Mouse (Mus musculus): ENCODE results near the gene Tmbim6. TPM values are rescaled to one million over a fixed set of nuclear protein-coding genes. Genes with fewer than 3 reads are reported as not detected.

Gene Tmbim6
- polyA plus RNA-seq, 1 experiment from 2014 or later, result 271 TPM

DNA sequence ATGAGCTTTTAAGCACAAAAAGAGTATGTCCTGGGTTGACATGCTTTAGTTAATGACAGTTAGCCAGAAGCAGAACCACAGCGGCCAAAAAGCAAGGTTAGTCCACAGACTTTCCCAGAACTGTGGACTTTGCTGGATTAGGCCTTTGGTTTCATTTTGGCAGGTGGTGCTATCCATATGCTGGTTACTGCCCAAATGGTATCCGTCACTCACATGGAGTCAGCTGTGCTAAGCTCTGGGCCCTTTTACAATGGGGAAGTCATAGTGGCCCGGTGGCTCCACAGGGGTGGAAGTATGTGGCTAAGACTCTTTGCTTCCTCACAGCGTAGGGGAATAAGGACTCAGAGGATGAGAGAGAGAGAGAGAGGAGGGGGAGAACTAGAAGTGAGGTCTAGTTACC lies 4.7 kb upstream of the Tmbim6 start:
- Histone ChIP-seq H3K4me1 (peaks cover 3% of the 10 kb centered on the region; the same call in 1 of the 2 replicates), H3K36me3 (no peaks in the 10 kb centered on the region), H3K9ac (no peak overlapping the region), H3K4me3 (no peak overlapping the region), H3K4me2 (replicated peaks) (no peak overlapping the region), H3K9me3 (replicated peaks) (no peaks in the 10 kb centered on the region), H3K27me3 (no peaks in the 10 kb centered on the region), H3K27ac (no peak overlapping the region)
- 64% methylated on average over 4 of the region's 4 CpGs for WGBS
- ATAC-seq (ENCODE audit: low FRiP score), result no peak

DNA sequence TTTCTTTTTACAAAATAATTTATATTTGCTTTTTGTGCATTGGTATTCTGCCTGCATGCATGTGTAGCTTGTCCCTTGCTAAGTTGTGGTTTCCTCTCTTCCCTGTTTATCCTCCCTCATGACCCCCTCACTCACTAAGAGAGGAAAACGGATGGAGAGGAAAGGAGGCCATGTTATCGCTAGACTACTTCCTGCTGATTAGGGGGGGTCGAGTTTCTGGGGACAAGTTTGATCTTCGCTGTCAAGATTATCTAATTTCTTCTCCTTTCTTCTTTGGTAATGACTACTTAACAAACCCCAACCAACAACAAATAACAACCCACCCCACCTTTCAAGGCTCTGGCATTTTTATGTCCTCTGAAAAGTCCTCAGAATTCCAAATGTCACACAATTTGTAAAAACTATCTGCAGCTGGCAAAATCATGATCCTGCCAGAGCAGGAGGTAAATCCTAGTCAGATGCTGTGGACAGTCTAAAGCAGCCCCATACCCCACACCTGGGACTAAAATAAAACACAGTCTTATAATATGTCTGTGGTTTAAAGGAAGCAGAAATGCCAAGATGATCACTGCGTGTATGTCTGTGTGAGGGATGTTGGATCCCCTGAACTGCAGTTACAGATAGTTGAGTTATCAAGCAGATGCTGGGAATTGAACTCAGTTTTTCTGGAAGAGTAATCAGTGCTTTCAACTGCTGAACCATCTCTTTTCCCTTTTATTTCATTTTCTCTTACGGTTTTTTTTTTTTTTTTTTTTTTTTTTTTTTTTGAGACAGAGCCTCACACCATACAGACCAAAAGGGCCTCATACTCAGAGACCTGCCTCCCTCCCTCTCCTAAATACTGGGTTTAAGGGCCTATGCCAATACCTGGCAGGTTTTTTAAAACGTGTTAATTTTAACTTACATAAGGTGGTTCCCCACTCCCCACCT lies 1.9 kb upstream of the Tmbim6 start:
- no peak for ATAC-seq (ENCODE audit: low FRiP score)
- Histone ChIP-seq H3K9me3 (replicated peaks) (no peaks in the 10 kb centered on the region), H3K27ac (no peak overlapping the region), H3K4me1 (peaks cover 24% of the 10 kb centered on the region), H3K4me3 (no peak overlapping the region), H3K9ac (no peak overlapping the region), H3K27me3 (no peaks in the 10 kb centered on the region), H3K36me3 (no peaks in the 10 kb centered on the region), H3K4me2 (replicated peaks) (no peak overlapping the region)
- WGBS, result 73% methylated on average over 7 of the region's 7 CpGs

DNA sequence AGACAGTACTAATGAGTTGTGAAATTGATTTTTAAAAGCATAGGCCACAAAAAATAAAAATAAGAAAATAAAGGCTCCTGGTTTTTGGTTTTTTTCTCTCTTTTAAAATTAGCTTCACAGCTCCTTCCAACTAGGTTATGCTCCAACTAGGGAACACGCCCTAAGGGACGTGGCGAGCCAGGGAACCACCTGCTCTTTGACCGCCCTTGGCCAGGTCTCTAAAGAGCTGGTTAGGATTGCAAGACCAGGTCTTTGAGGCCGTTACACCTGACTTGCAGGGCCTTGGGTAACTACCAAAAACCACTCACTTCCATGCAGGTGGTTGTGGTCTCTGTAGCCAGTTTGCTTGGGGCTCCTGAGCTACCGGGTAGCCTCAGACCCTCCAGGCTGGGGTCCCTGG lies 707 bp upstream of the Tmbim6 start:
- WGBS, result 84% methylated on average over 6 of the region's 6 CpGs

DNA sequence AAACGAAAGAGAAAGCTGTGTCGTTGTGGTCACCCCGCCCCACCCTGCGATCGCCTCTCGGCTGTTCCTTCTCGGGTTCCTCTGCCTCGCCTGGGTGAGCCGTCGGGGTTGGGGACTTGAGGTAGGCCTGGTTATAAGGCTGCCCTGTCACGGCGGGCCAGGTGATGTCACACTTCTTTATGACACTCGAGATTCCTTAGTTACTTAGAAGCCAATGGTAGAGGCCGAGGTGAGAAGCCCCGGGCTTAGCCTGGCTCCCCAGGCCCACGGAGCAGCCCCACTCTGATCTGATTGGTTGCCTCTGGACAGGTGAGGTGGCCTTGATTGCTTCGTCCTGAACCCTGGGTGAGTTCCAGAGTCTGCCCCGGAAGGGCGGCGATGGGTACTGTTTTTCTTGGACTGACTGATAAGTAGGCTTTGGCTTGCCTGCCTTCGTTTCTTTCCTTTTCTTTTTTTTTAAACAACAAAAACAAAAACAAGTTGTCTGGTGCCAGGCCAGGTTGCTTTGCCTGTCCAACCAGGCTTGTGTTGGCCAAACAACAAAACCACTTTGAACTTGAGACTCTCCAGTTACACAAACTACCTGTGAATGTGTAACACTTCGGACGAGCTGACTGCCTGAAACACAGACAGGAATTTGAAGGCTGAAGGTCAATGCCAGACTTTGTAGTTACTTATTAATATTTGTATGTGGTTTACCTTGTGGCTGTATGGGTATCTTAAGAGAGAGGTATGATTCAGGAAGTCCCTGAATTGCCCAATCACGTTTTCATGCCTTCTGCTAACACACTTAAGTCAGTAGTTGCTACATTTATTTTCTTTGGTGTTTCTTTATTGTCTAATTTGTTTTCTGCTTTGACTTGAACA lies 937 bp downstream of the Tmbim6 start:
- H3K9me3 ChIP-seq (replicated peaks), result no peaks in the 10 kb centered on the region
- H3K4me1 ChIP-seq, result peaks cover 40% of the 10 kb centered on the region
- WGBS, result 12% methylated on average over 24 of the region's 24 CpGs
- peak overlapping the region; percentile 88 for H3K27ac ChIP-seq
- H3K4me3 ChIP-seq, result peak overlapping the region; percentile 82
- peak overlapping the region; percentile 98 for H3K4me2 ChIP-seq (replicated peaks)
- no peaks in the 10 kb centered on the region for H3K27me3 ChIP-seq
- ATAC-seq (ENCODE audit: low FRiP score), result no peak
- peak overlapping the region; percentile 92 for H3K9ac ChIP-seq
- H3K36me3 ChIP-seq, result no peaks in the 10 kb centered on the region

More for the DNA sequence above, 707 bp upstream of the Tmbim6 start:
- Histone ChIP-seq H3K27me3 (no peaks in the 10 kb centered on the region), H3K36me3 (no peaks in the 10 kb centered on the region), H3K4me2 (replicated peaks) (peak overlapping the region; percentile 63), H3K9me3 (replicated peaks) (no peaks in the 10 kb centered on the region), H3K27ac (peak overlapping the region; percentile 49), H3K4me3 (peak overlapping the region; percentile 82), H3K4me1 (peaks cover 36% of the 10 kb centered on the region), H3K9ac (peak overlapping the region; percentile 9; the same call in 1 of the 2 replicates)
- ATAC-seq (ENCODE audit: low FRiP score), result peak; percentile 5; the same call in 1 of the 2 replicates

DNA sequence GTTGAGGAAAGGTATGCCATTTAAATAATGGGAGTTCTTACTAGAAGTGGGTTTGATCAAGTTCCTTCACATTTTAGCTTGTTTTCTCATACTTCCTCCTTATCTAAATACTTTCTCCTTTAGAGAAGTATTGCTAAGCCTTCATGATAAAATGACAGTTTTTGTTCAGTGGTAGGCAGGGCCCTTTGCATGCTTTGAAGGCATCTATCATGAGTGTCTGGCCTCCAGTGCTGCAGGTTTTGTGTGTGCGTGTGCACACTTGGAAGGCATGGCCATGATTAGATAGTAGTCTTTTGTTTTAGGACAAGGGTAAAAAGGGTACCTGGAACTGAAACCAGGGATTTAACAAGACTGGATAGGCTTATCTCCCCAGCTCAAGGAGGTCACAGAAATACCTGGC lies 3.8 kb downstream of the Tmbim6 start:
- Histone ChIP-seq H3K4me1 (peaks cover 51% of the 10 kb centered on the region), H3K27me3 (no peaks in the 10 kb centered on the region), H3K27ac (no peak overlapping the region), H3K36me3 (no peaks in the 10 kb centered on the region), H3K4me2 (replicated peaks) (no peak overlapping the region), H3K9me3 (replicated peaks) (no peaks in the 10 kb centered on the region), H3K4me3 (no peak overlapping the region), H3K9ac (no peak overlapping the region; the same call in 1 of the 2 replicates)
- ATAC-seq (ENCODE audit: low FRiP score), result no peak
- 81% methylated on average over 1 of the region's 1 CpGs for WGBS

DNA sequence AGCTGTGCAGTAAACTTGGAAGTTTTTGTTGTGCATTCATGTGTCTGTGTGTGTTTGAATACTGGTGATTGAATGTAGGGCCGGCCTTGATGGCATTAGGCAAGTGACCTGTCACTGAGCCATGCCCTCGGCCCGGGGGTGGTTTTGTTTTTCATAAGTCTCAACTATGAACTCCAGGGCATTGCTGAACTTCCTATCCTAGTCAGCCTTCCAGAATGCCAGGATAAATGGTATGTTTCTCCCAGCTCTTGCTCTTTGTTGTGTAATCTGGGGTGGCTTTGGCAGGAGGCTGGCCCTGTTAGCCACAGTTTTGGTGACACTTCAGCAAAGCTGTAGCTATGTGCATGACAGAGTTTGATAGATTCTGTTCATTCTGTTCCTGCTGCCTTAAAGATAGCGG lies 4.2 kb downstream of the Tmbim6 start:
- H3K4me2 ChIP-seq (replicated peaks), result no peak overlapping the region

DNA sequence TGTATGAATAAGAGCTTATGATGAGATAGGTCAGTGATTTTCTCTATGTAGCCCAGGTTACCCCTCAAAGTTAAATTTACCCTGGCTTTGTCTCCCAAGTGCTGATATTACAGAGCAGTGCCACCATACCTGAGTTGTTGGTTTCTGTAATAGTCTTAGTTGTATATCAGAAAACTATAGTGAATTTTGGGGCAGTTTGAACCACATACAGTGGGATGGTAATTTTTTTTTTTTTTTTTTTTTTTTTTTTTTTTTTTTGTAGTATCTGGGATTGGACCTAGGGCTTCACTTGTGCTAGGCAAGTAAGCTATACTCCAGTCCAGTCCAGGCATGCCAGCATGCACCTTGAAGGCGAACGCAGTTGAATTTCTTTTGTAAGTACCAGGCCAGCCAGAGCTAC lies 4.9 kb downstream of the Tmbim6 start:
- ATAC-seq (ENCODE audit: low FRiP score), result no peak
- peaks cover 48% of the 10 kb centered on the region for H3K4me1 ChIP-seq
- no peak overlapping the region for H3K9ac ChIP-seq
- H3K27ac ChIP-seq, result no peak overlapping the region
- H3K36me3 ChIP-seq, result peaks cover 7% of the 10 kb centered on the region
- H3K4me3 ChIP-seq, result no peak overlapping the region
- H3K9me3 ChIP-seq (replicated peaks), result no peaks in the 10 kb centered on the region
- 92% methylated on average over 2 of the region's 2 CpGs for WGBS
- no peaks in the 10 kb centered on the region for H3K27me3 ChIP-seq
- no peak overlapping the region for H3K4me2 ChIP-seq (replicated peaks)

More for the DNA sequence above, 4.2 kb downstream of the Tmbim6 start:
- no peak overlapping the region for H3K27ac ChIP-seq
- H3K4me3 ChIP-seq, result no peak overlapping the region
- no peak for ATAC-seq (ENCODE audit: low FRiP score)
- WGBS, result 78% methylated on average over 4 of the region's 4 CpGs
- H3K4me1 ChIP-seq, result peaks cover 51% of the 10 kb centered on the region
- H3K9ac ChIP-seq, result no peak overlapping the region; the same call in 1 of the 2 replicates
- H3K9me3 ChIP-seq (replicated peaks), result no peaks in the 10 kb centered on the region
- no peaks in the 10 kb centered on the region for H3K27me3 ChIP-seq
- H3K36me3 ChIP-seq, result 0 out of 2 replicates have a peak, but pooled peaks cover under 1% of the 10 kb centered on the region

DNA sequence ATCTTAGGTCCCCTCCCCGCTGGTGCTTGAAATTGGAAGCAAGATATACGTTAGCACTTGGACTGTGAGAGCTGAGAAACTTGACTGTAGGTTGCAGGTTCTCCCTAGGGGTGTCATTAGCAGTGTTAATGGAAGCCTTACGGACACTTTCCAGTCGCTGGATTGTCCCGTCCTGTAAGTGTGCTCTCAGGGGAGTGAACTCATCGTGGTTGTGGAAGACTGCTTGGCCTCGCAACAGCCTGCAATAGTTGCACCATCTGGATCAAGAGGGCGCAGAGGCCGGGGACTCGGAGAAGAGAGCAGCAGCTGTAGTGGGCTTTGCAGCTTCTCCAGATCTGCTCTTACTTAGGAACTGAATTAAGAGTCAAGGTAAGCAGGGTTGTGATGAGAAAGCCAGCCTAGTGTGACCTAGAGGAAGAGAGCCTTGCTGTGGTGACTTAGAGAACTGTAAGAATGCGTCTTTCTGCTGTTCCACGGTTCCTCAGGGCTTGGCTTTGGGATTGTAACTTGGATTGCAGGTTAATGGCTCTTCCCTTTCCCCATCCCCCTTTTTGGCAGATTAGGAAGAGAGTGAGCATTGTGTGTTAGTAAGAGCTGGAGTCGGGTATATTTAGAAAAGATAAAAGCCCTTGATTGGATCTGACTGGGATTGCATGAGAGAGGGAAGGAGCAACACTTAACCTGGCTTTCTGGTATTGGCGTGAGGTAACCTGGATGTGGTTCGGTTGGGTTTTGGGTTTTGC lies 7.0 kb downstream of the Tmbim6 start:
- H3K9ac ChIP-seq, result no peak overlapping the region

DNA sequence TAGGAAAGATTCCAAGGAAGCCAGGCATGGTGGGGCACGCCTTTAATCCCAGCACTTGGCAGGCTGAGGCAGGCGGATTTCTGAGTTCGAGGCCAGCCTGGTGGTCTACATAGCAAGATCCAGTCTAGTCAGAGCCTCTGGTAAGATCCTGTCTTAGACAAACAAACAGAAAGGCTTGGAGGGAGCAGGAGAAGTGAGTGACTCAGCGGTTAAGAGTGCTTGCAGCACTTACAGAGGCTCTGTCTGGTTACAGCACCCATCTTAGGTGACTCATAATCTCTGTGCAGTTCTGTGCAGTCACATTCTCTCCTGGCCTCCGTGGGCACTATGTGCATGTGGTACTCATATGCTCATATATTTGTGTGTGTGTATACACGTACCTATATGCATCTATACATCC lies 7.9 kb downstream of the Tmbim6 start:
- Histone ChIP-seq H3K9ac (no peak overlapping the region), H3K4me3 (no peak overlapping the region), H3K27ac (no peak overlapping the region), H3K4me2 (replicated peaks) (no peak overlapping the region), H3K36me3 (peaks cover 35% of the 10 kb centered on the region), H3K9me3 (replicated peaks) (no peaks in the 10 kb centered on the region), H3K4me1 (peaks cover 28% of the 10 kb centered on the region), H3K27me3 (no peaks in the 10 kb centered on the region)
- ATAC-seq (ENCODE audit: low FRiP score), result no peak
- 94% methylated on average over 6 of the region's 6 CpGs for WGBS

More for the DNA sequence above, 7.0 kb downstream of the Tmbim6 start:
- Histone ChIP-seq H3K27me3 (no peaks in the 10 kb centered on the region), H3K9me3 (replicated peaks) (no peaks in the 10 kb centered on the region), H3K4me1 (peaks cover 37% of the 10 kb centered on the region), H3K36me3 (peaks cover 26% of the 10 kb centered on the region), H3K27ac (peak overlapping the region; percentile 3; the same call in 1 of the 2 replicates), H3K4me2 (replicated peaks) (no peak overlapping the region), H3K4me3 (no peak overlapping the region)
- no peak for ATAC-seq (ENCODE audit: low FRiP score)
- WGBS, result 76% methylated on average over 15 of the region's 15 CpGs

DNA sequence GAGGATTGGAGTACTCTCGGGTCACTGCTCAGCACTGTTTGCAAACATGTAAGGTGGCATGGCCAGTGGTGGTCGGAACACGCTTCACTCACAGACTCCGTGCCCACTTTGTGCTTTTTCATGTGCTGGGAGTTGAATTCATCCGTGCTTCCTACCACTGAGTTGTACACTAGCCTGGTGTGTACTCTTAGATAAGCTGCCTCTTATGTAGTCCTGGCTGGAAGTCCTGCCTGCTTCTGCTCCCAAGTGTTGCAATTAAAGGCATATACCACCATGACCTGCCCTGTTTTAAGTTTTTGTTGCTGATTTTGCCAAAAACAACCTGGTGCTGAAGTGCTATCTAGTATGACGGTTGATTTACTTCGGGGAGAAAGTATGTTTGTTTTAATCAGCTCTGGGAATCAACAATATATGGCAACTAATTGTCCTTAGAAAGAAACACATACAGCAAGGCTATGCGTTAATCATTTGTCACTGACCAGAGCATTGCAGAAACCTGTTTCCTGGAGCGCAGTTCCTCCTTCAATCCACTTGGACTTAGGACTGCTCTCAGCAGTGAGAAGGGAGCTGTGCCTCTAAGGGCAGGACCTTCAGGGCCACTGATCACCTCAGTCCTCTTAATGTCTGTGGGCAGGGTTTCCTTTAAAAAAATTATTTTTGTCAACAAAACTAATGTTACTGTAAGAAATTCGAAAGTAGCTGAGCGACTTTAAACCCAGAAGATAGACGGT lies 10.6 kb downstream of the Tmbim6 start:
- Histone ChIP-seq H3K4me3 (no peak overlapping the region), H3K36me3 (peaks cover 62% of the 10 kb centered on the region), H3K4me2 (replicated peaks) (no peak overlapping the region), H3K4me1 (peaks cover 12% of the 10 kb centered on the region), H3K27me3 (no peaks in the 10 kb centered on the region), H3K9me3 (replicated peaks) (no peaks in the 10 kb centered on the region), H3K9ac (no peak overlapping the region), H3K27ac (no peak overlapping the region)
- ATAC-seq (ENCODE audit: low FRiP score), result no peak
- 95% methylated on average over 12 of the region's 12 CpGs for WGBS

DNA sequence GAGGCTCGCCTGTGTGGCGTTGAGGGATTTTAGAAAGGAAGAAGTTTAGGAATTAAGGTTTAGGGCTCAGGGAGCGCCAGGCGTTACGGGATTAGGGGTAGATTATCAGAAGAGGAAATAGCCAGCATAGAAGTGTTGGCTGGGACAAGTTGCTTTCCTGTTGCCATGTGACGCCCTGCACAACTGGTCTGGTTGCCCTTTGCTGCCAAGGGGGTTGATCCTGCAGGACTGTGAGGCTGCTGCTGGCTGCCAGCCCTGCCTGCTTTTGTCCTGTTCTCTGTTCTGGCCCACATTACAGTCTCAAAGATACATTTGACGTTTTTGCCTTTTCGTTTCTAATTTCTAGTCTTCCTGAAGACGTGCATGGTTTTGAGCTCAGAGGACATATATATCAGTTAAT lies 12.5 kb downstream of the Tmbim6 start:
- peaks cover 80% of the 10 kb centered on the region for H3K36me3 ChIP-seq
- WGBS, result 97% methylated on average over 9 of the region's 9 CpGs

More for the DNA sequence above, 12.5 kb downstream of the Tmbim6 start:
- Histone ChIP-seq H3K9ac (no peak overlapping the region), H3K27ac (no peak overlapping the region), H3K4me1 (0 out of 2 replicates have a peak, but pooled peaks cover 2% of the 10 kb centered on the region), H3K9me3 (replicated peaks) (no peaks in the 10 kb centered on the region), H3K4me3 (no peak overlapping the region), H3K4me2 (replicated peaks) (no peak overlapping the region), H3K27me3 (no peaks in the 10 kb centered on the region)
- no peak for ATAC-seq (ENCODE audit: low FRiP score)
